Mouse (Mus musculus) adrenal gland, postnatal 0 days (tissue): Measurements from ENCODE around the gene Olfr146. TPM values are rescaled to one million over a fixed set of nuclear protein-coding genes. Genes with fewer than 3 reads are reported as not detected.

Experiments used
- microRNA-seq: library from miRNA; unstranded; fragments of <30 nt; microRNA quantifications from one replicate; pipeline ENCODE4, GENCODE M21; 2016; ENCODE audit warnings: borderline replicate concordance; ENCODE audit not compliant: insufficient number of aligned reads
- polyA plus RNA-seq: library from polyadenylated mRNA; unstranded; fragments of >200 nt; fragmentation: Nextera tagmentation; extraction: Ambion mirVana; gene quantifications from 2 replicates; pipeline ENCODE4 v1.2.1, GENCODE M21; 2015

The Olfr146 gene
- polyA plus RNA-seq: not detected in 2 replicates

DNA sequence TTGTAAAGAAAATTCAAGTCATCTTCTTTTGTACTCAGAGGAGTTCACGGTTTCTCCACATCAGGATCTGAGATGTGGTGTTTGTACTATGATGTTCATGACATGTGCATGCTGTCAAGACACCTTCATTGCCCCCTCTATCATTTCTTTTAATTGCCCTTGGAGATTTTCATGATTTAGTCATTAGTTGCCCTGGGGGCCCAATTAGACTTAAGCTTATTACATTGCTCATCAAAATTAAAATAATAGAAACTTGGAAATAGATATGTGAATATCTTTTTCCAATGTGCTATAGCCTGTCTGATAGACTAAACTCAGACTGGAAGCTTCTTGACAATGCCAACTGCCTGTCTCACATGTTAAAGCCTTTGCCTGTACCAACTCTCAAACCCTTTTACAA lies at the start of gene Olfr146:
Gene Olfr146 (minus strand): TSS at position 101 of the 400 bp plus-strand sequence.

DNA sequence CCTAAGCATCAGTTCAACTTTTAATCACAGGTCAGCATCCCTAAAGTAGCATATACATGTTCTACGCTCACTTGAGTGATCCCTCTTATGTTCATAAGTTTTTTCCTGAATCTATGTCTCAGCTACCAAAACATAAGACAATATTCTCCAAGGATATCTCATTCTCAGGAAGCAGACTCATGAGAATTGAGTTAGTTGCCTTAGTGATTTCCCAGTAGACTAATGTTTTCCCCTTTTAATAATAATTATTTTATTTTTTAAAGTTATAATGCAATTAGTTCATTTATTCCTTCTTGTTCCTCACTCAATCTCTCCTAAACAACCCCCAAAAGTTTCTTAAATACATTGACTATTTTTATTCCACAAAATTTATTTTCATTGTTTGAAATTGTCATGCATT lies 41.7 kb upstream of the Olfr146 start, which contains the start of gene Olfr937:
Gene Olfr937 (minus strand): TSS at position 101 of the 400 bp plus-strand sequence.

DNA sequence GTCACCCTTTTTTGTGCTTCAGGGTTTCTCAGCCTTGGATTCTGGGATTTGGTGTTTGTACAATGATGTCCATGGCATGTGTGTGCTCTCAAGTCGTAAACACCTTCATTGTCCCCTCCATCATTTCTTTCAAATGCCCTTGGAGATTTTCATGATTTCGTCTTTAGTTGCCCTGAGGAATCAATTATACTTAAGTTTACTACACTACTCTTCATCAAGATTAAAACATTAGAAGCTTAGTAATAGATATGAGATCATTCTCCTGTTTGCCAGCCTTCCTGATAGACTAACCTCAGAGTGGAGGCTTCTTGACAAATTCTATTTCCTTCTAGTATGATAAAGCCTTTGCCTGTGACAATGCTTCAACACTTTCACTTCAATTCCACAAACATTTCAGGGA lies 23.6 kb downstream of the Olfr146 start, which contains the start of gene Olfr935:
Gene Olfr935 (minus strand): TSS at position 101 of the 400 bp plus-strand sequence.

DNA sequence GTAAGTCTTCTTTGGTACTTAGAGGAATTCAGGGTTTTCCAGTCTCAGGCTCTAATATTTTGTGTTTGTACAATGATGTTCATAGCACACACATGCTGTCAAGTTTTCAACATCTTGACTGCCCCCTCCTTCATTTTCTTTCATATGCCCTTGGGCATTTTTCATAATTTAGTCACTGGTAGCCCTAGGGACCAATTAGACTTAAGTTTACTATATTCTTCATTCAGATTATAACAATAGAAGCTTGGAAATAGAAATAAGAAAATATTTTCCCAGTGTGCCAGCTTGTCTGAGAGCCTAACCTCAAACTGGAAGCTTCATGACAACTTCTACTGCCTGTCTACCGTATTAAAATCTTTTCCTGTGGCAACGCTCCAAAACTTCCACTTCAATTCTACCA lies 35.0 kb downstream of the Olfr146 start, which contains the start of gene Olfr934:
Gene Olfr934 (minus strand): TSS at position 101 of the 400 bp plus-strand sequence.

DNA sequence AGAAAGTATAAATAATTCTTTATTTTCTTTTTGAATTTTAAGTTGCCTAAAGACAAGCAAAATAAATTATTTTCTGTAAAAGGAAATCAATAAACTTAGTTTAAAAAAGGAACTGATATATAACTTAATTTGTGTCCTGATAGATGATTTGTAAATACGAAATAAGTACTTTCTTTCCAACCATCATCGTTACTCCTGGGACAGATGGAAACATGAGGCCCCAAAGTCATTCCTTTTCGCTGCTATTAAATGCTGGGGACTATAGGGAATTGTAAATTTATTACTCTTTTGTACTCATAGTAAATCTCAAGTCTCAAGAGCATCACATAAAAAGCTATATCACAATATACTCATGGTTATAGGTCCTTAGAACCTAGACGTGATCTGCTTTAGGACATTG lies 51.2 kb downstream of the Olfr146 start, which contains the start of gene Olfr933:
Gene Olfr933 (plus strand): TSS at position 301 of the 400 bp plus-strand sequence.

Small RNAs within 50 kb of the gene (microRNA-seq; reads per million reads assigned to microRNA genes)
- gene Gm25529: not detected

Other genes with a start within 250 kb of the Olfr146 start
- gene Olfr922, start 208.8 kb downstream of the Olfr146 start, polyA plus RNA-seq: not detected in 2 replicates
- gene Olfr923, start 196.8 kb downstream of the Olfr146 start, polyA plus RNA-seq: not detected in 2 replicates
- gene Olfr924, start 178.9 kb downstream of the Olfr146 start, polyA plus RNA-seq: not detected in 2 replicates
- gene Olfr26, start 168.3 kb downstream of the Olfr146 start, polyA plus RNA-seq: not detected in 2 replicates
- not detected in 2 replicates for gene Olfr926, start 146.3 kb downstream of the Olfr146 start, polyA plus RNA-seq
- gene Olfr930, start 93.6 kb downstream of the Olfr146 start, polyA plus RNA-seq: not detected in 2 replicates
- gene Olfr933, start 51.1 kb downstream of the Olfr146 start, polyA plus RNA-seq: not detected in 2 replicates
- gene Olfr934, start 35.1 kb downstream of the Olfr146 start, polyA plus RNA-seq: not detected in 2 replicates
- not detected in 2 replicates for gene Olfr935, start 23.7 kb downstream of the Olfr146 start, polyA plus RNA-seq
- not detected in 2 replicates for gene Olfr937, start 41.6 kb upstream of the Olfr146 start, polyA plus RNA-seq
- gene Olfr938, start 55.5 kb upstream of the Olfr146 start, polyA plus RNA-seq: not detected in 2 replicates
- not detected in 2 replicates for gene Olfr27, start 104.8 kb upstream of the Olfr146 start, polyA plus RNA-seq
- gene Olfr943, start 142.9 kb upstream of the Olfr146 start, polyA plus RNA-seq: not detected in 2 replicates
- not detected in 2 replicates for gene Olfr944, start 178.5 kb upstream of the Olfr146 start, polyA plus RNA-seq
- not detected in 2 replicates for gene Olfr1537, start 226.6 kb upstream of the Olfr146 start, polyA plus RNA-seq